Mouse (Mus musculus): ENCODE measurements around the gene Clpsl2. TPM values are rescaled to one million over a fixed set of nuclear protein-coding genes. Genes with fewer than 3 reads are reported as not detected.

Gene Clpsl2
- not detected in 2 replicates for polyA plus RNA-seq (2015; fragmentation: Nextera tagmentation; extraction: Ambion mirVana)

GRCm38 (mm10) chr17:28549111-28549510, at the start of gene Clpsl2:
Gene Clpsl2, plus strand, starts transcription at chr17:28549411.

GRCm38 (mm10) chr17:28517441-28517955, 31.7 kb upstream of the Clpsl2 start, which contains the start of gene Fkbp5:
Gene Fkbp5, minus strand, starts transcription at chr17:28517527.

GRCm38 (mm10) chr17:28530506-28530905, 18.7 kb upstream of the Clpsl2 start, which contains the start of gene Armc12:
Gene Armc12, plus strand, starts transcription at chr17:28530806.

GRCm38 (mm10) chr17:28560598-28560997, 11.4 kb downstream of the Clpsl2 start, which contains the start of gene Clps:
Gene Clps, minus strand, starts transcription at chr17:28560766.

GRCm38 (mm10) chr17:28575244-28576125, 26.3 kb downstream of the Clpsl2 start, which contains the start of gene Lhfpl5:
Gene Lhfpl5, plus strand, starts transcription at chr17:28575641.

Other genes starting within 250 kb of the Clpsl2 start
- gene Fance, start 235.9 kb upstream of the Clpsl2 start, polyA plus RNA-seq (2015; fragmentation: Nextera tagmentation; extraction: Ambion mirVana), result 17.0 and 17.4 TPM in 2 replicates
- 605 and 646 TPM in 2 replicates for gene Rpl10a, start 220.9 kb upstream of the Clpsl2 start, polyA plus RNA-seq (2015; fragmentation: Nextera tagmentation; extraction: Ambion mirVana)
- 2.9 and 3.8 TPM in 2 replicates for gene Tead3, start 198.6 kb upstream of the Clpsl2 start, polyA plus RNA-seq (2015; fragmentation: Nextera tagmentation; extraction: Ambion mirVana)
- 1.8 and 2.1 TPM in 2 replicates for gene Tulp1, start 184.2 kb upstream of the Clpsl2 start, polyA plus RNA-seq (2015; fragmentation: Nextera tagmentation; extraction: Ambion mirVana)
- gene Fkbp5, start 31.9 kb upstream of the Clpsl2 start, polyA plus RNA-seq (2015; fragmentation: Nextera tagmentation; extraction: Ambion mirVana), result 16.5 and 18.1 TPM in 2 replicates
- not detected in 2 replicates for gene Armc12, start 18.6 kb upstream of the Clpsl2 start, polyA plus RNA-seq (2015; fragmentation: Nextera tagmentation; extraction: Ambion mirVana)
- gene Clps, start 11.4 kb downstream of the Clpsl2 start, polyA plus RNA-seq (2015; fragmentation: Nextera tagmentation; extraction: Ambion mirVana), result 92.0 and 280 TPM in 2 replicates
- gene Lhfpl5, start 26.2 kb downstream of the Clpsl2 start, polyA plus RNA-seq (2015; fragmentation: Nextera tagmentation; extraction: Ambion mirVana), result 0.11 and 0.13 TPM in 2 replicates
- gene Srpk1, start 73.3 kb downstream of the Clpsl2 start, polyA plus RNA-seq (2015; fragmentation: Nextera tagmentation; extraction: Ambion mirVana), result 49.3 and 50.4 TPM in 2 replicates
- gene Slc26a8, start 140.8 kb downstream of the Clpsl2 start, polyA plus RNA-seq (2015; fragmentation: Nextera tagmentation; extraction: Ambion mirVana), result 0.49 and 0.90 TPM in 2 replicates
- gene Mapk14, start 141.9 kb downstream of the Clpsl2 start, polyA plus RNA-seq (2015; fragmentation: Nextera tagmentation; extraction: Ambion mirVana), result 29.8 and 34.6 TPM in 2 replicates
- 3.1 and 3.6 TPM in 2 replicates for gene AC170998.1, start 176.7 kb downstream of the Clpsl2 start, polyA plus RNA-seq (2015; fragmentation: Nextera tagmentation; extraction: Ambion mirVana)
- 27.5 and 39.9 TPM in 2 replicates for gene Mapk13, start 219.9 kb downstream of the Clpsl2 start, polyA plus RNA-seq (2015; fragmentation: Nextera tagmentation; extraction: Ambion mirVana)

All from spleen, postnatal 0 days (tissue).